Mouse (Mus musculus) cerebellum, postnatal 36 days (tissue): ENCODE data around the gene Rin2.
"Not testable (repeated sequence)": the region's sequence is repeated elsewhere in the genome, so short reads cannot be mapped to it uniquely, and the experiment has no call there.

ENCODE experiments used
- DNase-seq, 2 experiments: peaks; one replicate each; pipeline ENCODE4 v3.0.0; 2021 to 2022; ENCODE audit warnings: mixed read lengths in 2 of 2

Gene Rin2

DNA sequence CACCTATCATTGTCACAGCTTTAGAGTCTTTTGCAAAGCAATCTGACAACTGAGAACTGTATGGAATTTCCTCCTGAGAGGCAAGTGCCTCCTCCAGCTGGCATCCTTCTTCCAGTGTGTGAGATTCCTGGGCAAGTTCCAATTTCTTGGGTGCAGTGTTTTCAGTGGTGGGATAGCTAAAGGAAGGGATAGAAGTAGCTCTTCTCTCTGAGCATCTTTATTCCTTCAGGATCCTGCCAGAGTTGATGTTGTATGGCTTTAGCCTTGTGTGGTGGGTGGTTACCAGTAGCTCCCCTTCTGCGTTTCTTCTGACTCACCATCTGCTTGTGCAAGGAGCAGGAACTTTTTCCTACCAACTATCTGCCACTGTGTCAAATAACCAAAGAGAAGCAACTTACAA is 9.1 kb downstream of the Rin2 start:
- DNase-seq, result no peak

DNA sequence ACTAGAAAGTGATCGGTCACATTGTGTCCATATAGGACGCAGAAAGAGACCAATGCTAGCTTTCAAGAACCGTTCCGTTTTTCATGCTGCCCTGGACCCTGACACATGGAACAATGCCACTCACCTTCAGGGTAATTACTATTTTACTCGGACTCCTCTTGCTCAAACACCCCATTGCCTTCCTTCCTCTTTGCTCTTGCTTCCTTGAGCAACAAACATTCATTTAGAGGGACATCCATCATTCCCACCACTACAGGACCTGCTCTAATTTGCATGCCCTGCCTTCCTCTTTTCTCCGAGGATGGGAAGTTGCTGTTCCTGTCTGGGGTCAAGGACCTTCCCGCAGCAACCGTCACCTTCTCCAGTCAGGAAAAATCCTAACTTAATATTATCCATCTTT is 9.9 kb downstream of the Rin2 start:
- DNase-seq, result no peak

DNA sequence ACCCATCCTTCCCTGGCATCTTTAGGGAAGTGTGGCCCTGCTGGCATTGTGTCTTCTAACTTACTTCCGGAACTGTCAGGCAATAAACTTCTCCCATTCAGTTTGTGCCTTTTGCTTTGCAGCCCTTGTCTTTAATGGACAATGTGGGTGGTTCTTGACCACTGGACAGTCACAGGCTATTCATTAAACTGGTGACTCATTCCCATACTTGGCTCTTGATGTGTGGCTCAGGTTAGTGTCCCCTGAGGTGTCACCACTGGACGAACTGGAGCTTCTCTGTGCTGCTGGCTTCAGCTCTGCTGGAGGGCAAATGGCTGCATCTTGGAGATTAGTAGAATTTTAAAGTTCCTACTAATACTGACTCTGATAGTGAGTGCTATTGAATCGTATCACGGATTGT is 11.0 kb downstream of the Rin2 start:
- no peak for DNase-seq

DNA sequence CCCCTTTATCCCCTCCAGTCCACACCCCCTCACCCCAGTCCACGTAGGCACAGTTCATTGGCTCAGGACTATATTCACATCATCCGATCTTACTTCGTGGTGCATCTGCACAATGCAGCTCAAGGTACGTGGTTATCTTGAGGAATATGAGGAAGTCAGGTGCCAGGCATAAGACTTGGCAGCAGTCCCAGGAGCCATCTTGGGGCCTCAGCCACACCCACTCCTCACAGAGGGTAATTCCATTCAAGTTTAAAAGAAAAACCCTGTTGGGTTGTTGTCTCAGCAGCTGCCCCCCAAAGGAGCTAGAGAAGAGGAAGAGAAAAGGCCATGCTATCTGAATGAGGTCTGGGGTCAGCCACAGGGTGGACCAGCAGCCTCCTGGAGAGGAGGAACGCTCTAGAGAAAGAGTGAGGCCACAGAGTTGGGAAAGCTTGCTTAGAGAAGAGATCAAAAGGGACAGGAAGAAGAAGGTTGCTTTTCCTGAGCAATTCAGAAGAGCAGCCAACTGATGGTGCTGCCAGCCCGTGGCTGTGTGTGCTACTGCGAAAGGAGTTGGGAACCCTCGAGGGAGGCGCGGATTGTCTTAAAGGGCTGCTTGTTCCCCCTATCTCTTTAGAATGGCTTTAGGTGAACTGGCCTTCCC is 16.5 kb downstream of the Rin2 start:
- no peak for DNase-seq

DNA sequence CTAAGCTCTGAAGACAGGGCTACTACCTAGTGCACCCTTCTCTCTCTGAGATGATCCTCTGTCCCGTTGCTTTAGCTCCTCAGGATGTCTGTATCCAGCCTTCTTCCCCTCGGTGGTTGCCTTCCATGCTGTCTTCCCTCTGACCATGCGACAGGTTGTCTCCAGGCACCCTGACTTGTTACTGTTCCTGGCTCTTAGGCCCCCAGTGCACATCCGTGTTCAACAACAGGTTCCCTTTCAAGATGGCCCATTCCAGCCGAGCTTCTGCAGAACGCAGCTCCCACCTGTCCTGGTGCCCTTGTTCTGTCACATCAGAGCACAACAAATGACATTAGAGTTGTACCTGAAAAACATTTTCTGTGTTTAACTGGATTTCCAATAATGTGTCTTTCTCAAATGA is 22.1 kb downstream of the Rin2 start:
- DNase-seq, result no peak

DNA sequence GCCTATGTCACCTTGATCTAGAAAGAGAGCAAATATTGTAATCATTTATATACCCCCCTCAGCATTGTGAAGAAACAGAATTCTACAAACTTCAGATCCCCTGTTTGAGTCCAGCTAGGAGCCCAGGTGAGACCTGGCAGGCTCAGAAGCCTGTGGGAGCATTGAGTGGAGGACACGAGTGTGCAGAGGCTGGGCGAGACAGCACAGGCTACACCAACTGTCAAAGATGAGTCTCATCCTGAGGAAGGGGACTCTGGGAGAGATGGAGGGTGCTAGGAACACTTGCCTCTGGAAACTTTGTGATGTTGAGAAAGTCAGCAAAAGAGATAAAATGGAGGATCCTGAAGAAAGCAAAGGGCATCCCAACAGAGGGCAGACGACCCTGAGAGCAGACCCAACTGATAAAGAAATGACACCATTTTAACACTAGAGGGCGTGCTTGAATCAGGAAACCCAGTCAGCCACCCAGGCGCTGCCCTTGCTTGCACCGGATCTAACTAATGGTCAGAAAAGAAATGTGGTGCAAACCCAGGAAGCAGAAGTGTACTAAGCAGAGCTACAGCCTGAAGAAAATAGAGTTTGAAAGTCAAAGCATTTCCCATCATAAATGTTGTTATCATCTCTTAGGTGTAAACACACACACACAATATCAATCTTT is 24.5 kb downstream of the Rin2 start:
- DNase-seq, result peak; percentile 34 to 46

DNA sequence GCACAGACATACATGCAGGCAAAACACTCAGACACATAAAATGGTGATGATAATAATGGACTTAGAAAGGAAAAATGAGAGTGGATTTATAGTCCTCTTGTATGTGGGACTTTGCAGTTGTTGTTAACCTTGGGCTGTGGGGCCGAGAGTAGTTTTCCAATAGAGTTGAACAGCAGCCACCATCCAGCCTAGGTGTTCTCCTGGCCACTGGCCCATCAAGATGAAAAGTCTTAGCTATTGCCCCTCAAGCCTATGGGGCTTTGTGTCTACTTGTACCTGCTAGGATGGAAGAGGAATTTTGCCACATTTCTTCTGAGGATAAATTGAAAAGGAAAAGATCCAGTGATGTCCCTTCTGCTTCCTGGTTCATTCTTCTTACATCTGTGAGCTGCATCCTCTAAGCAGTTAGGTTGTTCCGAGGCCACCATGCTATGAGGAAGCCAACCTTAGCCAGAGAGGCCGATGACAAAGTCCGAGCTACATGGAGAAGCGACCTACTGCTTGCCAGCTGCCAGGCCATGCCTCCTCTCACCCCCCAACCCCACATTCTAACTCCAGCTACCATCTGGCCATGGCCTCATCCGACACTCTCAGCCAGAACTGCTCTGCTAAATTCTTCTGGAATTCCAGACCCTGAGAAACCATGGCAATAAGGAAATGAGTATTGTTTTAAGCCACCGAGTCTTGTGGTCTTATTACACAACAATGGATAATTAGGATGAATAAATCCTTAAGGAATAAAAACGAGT is 25.4 kb downstream of the Rin2 start:
- no peak for DNase-seq

DNA sequence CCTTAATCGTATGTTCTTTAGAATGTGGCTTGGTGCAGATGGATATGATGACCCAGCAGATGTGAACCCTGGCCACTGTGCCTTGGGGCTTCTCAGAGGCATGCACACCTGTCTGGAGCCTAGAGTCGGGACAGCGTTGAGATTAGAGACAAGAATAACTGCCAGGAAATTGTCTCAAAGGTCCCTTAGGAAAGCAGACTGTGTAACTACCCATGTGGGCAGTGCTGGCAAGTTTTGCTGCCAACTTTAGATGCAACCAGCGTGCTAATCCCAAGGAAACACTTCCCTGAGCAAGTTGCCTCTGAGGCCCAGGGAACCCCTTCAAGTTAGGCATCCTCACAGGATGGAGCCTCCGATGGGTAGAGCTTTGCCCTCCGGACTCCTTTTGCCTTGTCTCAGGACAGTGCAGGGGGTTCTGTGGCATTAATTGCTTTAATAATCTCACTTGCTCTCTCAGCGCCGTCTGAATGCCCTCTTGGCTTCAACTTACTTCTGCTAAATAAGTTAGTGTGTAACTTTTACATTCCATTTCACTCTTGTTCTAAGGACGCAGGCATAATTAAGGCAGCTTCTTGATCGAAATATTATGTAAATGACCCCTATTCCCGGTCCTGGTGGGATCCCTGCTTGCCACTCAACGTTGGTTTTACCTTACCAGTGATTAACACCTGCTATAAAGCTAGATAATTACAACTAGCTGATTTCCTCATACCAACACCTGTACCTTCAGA is 26.8 kb downstream of the Rin2 start:
- DNase-seq, result no peak

DNA sequence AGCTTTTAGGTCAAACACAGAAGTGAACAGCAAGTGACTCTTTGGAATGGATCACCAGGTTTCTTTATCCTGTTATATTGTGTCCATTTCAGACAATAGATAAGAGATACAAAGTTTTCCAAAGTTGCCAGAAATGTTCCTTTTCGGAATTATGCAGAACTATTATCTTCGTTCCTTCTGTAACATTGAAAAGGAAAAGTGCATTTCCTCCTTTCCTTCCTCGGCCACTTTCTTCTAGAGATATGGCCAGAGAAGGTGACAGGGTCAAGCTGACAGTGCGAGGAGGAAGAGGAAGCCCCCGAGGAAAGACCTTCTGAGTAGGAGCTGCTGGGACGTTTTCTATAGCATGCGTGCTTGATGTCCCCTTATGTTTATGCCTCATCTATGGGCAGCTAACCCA is 29.7 kb downstream of the Rin2 start:
- DNase-seq, result no peak

DNA sequence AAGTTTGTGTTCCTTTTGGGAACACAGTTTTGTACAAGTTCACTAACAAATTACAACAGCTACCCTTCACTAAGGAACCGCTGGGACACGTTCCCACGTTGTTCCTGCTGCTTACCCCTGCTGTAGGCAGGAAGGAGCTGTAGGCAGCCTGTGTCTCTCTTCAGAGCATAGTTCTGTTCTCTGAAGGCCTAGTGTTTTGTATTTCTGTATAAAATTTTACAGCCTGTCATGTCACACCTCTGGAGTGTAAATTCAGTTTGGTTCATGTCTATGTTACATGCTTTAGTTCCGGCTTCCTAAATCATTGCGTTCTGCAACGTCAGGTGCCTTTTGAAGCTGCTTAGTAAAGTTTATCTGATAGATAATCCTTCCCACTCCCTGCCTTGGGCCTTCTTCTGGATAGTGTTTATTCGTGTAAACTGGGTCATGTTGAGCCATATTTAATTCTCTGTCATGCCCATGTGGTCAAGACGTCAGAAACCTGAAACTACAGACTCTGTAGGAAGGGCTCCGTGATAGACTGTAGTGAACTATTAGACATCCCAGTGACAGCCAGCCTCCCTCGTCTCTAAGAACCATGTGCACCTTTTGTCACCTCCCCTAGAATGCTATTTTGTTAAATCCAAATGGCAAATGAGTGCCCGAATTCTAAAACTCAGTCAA is 34.8 kb downstream of the Rin2 start:
- DNase-seq, result no peak

DNA sequence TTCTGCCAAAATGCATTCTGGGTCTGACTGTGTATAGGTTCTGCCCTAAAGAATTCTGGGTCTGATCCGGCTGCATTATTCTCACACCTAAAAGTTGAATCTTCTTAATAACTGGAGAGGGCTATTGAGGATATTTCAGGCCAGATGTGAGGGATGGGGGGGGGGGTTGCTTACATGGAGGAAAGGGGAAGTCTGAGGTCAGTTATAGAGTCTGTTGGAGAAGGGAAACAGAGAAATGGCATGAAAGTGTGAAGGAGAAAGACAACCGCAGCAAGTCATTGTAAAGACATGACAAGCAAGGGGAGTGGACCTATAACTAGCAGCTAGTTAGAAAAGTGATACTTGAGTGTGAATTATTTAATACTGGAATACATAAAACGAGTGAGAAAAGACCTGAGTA is 36.5 kb downstream of the Rin2 start:
- DNase-seq, result no peak

DNA sequence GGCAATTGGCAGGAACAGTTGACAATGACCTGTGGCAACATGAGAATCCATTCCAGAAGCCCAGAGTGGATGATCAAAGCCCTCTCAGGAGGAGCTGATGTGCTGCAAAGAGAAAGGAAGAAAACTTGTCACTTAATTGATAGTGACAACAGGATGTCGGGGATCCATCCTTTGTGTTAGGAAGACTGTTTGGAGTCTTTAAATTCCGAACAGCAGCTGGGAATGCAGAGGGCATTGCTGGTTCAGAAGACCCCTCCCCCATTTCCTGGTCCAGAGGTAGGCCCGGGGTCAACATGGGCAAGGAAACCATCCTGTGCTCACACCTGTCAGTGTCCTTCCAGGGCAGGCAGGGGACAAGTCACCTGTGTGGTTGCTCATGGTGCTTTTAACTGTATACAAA is 37.0 kb downstream of the Rin2 start:
- no peak for DNase-seq

DNA sequence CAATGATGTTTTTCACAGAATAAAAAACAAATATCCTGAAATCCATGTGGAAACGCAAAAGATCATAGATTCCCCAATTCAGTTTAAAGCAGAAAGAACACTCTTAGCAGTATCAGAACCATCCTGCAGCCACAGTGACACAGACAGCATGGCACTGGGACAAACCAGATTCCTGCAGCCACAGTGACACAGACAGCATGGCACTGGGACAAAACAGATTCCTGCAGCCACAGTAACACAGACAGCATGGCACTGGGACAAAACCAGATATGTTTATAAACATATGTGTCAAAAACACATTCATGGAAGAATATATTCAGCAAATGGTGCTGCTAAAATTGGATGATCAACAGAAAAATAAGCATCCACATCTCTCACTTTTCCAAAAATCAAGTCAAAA is 42.5 kb downstream of the Rin2 start:
- no peak for DNase-seq

DNA sequence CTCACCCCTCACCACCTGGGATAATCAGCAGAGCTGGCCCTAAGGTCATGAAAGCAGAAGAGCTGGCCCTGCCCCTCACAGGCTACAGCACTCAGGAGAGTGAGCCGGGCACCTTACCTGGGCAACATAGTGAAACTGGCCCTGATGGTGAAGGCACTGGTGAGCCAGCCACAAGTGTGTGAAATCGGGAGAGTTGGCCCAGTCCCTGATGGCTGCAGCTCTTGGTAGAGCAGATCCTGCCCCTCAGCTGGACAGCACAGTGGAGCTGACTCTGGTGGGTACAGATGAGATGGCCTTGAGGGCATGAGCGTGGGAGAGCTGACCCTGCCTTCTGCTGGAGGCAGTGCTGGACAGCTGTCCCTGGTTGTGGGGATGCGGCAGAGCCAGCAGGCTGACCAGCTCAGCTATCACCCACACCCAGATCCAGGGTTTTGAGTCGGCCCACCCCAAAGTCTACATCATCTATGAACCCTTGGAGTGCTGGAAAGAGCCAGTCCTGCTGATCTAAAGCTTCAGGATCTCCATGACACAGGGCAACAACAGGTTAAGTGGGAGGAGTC is 43.7 kb downstream of the Rin2 start:
- no peak for DNase-seq

DNA sequence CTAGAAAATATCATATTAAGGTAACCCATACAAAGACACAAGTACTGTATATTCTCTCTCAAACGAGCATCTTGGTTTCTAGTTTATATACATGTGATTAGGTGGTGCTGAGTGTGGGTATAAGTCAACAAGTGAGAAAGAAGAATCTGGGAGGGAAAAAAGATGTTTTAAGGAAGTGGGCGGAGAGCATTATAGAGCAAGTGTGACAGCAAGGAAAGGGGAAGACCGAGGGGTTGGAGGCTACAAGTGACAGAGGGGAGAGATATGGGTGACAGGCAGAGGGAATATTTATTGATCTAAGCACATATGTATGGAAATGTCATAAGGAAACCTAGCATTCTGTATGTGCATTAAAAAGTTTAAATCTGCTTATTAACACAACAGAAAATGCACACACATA is 45.1 kb downstream of the Rin2 start:
- DNase-seq, result no peak

DNA sequence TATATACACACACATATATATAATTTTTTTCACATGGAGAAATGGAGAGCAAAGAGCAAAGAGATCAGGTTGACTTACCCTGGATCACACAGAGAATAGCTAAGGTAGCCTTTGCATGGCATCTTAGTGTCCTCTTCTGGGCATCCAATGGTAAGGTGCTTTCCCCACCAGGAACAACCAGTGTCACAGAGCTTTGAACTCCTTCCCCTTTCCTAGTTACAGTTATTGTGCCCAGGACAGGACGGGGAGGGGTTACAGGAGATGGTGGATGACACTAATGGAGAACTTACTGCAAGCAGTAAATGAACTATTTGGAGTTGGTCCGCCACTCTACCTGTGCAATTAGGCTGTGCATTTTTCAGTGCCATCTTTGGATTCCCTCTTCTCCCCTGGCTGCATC is 45.7 kb downstream of the Rin2 start:
- DNase-seq, result no peak

DNA sequence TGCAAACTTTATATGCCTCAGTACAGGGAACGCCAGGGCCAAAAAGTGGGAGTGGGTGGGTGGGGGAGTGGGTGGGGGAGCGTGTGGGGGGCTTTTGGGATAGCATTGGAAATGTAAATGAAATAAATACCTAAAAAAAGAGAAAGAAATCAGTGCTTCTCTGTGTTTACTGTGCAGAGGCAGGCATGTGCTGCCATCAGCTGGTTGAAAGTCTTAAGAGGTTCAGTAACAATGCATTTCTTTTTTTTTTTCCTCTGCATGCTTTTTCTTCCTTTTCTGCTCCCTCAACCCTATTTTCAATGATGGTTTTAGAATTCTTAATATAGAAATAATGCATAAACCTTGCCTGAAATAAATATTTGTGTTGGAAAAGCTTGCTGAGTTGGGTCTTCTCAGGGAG is 47.3 kb downstream of the Rin2 start:
- not testable (repeated sequence) for DNase-seq

DNA sequence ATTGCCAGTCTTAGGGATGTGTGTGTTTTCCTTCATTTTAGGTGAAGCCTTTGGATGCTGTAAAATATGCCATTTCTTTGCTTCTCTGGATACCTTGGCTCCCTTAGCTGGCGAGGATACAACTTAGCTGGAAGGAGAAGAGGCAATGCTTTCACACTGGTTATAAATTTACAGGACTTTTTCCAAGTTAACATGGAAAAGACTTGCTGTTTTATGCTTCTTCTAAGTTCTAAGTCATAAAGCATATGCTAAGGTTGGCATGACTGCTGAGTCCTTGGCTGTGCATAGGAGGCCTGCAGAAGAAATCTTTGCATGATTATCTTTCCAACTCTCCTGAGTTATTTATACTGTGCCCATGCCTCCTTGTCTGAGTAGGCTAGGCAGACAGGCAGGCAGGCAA is 49.3 kb downstream of the Rin2 start:
- DNase-seq, result no peak

DNA sequence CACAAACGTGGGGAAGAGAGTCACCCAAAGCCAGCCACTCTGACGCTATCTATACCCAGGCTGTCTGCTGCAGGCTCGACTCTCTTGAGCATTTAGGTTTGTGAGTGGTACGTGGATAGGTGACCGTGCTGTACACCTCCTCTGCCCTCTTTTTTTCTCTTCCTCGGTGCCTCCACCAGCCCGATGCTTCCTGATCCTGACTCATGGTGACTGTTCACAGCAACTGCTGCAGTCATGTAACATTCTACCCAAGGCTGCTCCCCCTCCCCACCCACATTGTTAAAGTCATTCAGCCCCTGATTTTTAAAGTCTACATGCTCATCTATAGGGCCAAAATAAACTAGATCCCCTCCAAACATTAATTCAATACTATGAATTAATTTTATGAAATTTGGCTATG is 54.4 kb downstream of the Rin2 start:
- DNase-seq, result no peak

DNA sequence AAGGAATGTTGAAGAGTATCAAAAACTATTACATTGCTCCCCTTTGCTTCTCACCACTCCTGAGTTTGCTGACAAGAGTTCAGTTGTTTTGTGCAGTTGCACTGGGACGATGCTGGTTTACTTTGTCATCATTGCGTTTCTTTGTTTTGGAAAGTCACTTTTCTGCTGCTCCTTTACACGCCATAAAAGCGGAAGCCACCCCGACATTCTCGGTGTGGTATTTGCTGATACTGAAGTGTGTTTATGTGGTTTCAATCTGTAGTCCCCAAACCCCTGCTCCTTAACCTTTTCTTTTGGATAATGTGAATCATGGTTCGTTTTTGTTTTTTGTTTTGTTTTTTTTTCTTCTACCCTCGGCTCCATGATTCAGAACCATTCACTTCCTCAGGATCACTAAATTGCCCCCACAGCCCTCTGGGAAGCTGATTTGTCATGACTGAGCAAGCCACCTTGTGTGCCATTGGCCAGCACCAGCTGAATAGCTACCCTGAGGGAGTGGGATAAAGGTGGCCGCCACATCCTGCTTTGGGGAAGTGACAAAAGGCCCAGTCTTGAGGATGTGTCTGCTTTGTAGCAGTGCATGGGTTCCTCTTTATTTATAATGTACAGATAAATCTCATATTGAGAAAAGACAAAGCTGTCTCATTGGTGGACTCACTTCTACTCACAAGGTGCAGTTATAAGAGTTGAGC is 55.3 kb downstream of the Rin2 start:
- DNase-seq, result no peak

DNA sequence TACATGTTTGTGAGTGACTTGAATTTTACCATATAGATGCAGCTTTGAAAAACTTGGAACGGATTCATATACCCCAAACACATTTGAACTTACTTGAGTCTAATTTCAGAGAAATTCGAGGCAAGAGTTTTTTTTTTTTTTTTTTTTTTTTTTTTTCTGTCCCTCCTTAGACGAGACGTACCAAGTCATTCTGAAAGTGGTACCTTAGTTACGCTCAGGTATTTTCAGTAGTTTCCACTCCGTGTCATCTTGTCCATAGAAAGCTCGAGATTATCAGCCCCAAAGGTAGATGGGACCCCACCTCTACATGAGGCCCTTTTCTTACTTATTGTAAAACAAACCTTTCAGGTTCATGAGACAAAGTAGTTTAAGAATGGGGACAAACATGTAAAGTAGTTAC is 55.9 kb downstream of the Rin2 start:
- no peak for DNase-seq

DNA sequence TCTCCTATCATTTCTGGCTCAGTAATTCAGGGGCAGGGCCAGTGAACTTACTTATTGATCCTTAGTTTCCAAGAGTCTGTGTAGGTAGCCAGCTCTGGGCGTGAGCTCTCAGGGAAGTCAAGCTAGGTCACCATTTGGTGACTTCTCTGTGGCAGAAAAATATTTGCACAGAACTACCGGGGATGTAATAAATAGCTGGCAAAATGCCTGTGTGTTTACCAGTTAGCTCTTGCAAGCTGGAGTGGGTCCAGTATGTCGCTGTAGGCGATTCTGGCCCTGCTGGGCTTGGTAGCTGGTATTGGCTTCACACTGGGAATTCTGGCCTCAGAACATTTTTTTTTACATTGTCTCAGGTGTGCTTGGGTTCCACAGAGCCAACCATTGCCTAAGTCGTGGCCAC is 60.1 kb downstream of the Rin2 start:
- no peak for DNase-seq
